Mouse (Mus musculus): ENCODE measurements at regions not wholly inside any gene's neighbourhood (a gene's known extent, or its start where the extent isn't known, plus 50 kb on each side); places are given as distances from the start of the nearest gene placed in this dataset.

DNA sequence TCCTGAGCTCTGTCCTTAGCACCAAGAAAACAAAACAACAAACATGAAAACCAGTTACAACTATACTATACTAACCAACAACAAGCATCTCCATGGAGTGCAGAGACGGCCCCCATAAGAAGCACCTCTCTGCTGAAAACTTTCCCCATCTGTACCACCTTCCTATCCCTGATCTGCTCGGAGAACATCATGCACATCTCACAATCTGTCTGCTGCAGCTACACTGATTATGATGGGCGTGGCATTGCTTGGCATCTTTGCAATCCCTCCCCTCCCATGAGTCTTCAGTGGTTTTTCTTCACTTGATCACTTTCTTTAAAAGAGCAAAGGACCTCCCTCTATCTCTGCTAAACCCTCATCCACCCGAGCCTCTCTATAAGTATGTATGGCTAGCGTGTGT is 55.5 kb upstream of the Lta4h start:
- WGBS = 78% methylated on average over 5 of the region's 5 CpGs
- no peaks in the 10 kb centered on the region for H3K4me1 ChIP-seq (replicated peaks; ENCODE audit: control insufficient read depth, insufficient read depth, low read length)

DNA sequence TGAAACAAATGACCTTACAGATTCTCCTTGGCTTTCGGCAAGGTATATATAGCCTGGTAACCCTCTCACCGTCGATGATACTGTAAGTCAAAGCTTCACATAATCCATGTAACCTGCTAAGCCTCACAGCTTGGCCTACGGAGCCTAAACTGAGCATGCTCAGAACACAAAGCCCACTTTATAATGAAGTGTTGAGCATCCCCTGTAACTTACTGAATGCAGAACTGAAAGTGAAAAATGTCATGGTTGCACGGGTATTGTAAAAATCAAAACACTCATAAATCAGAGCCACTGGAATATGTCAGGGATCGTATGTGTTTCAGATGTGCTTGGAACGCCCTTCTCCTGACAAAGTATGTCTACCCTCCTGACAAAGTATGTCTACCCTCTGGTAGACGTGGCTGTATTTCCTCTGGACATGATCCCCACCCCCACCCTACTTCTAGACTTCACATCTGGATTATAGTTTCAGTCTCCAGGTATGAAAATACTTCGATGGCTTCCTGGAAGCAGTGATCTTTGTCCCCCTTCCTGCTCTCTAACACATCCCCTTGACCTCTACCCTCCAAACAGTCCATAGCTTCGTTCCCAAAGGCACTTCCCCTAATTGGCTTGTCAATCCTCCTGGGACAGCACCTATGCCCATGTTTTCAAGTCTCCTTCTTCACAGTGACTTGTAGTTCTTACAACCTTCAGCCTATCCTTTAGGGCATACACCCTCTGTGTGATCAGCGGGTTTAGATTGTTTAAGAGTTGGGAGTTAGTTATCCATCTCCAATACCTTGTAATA is 54.5 kb upstream of the Lta4h start:
- WGBS = 61% methylated on average over 11 of the region's 11 CpGs
- ATAC-seq (replicated peaks; ENCODE audit: low FRiP score, low TSS enrichment, low read depth) (no peak), DNase-seq (ENCODE audit: low spot score) (no peak)
- H3K4me3 ChIP-seq (ENCODE audit: low read depth, low read length) = no peak overlapping the region
- no peak overlapping the region for H3K4me2 ChIP-seq (ENCODE audit: low read length)
- no peaks in the 10 kb centered on the region for H3K4me1 ChIP-seq (replicated peaks; ENCODE audit: control insufficient read depth, insufficient read depth, low read length)
- H3K27me3 ChIP-seq (replicated peaks; ENCODE audit: control insufficient read depth, insufficient read depth, low read length) = no peaks in the 10 kb centered on the region
- H3K9ac ChIP-seq (ENCODE audit: low read length) = no peak overlapping the region
- H3K9me3 ChIP-seq (ENCODE audit: control insufficient read depth, low read length) = no peaks in the 10 kb centered on the region
- no peak overlapping the region for H3K27ac ChIP-seq (ENCODE audit: low read depth)
- H3K36me3 ChIP-seq (ENCODE audit: control insufficient read depth, insufficient read depth, low read length) = no peaks in the 10 kb centered on the region

More for the DNA sequence above, 55.5 kb upstream of the Lta4h start:
- DNase-seq (ENCODE audit: low spot score) = no peak
- no peak for ATAC-seq (replicated peaks; ENCODE audit: low FRiP score, low TSS enrichment, low read depth)
- Histone ChIP-seq H3K9me3 (ENCODE audit: control insufficient read depth, low read length) (no peaks in the 10 kb centered on the region), H3K4me3 (ENCODE audit: low read depth, low read length) (no peak overlapping the region), H3K4me2 (ENCODE audit: low read length) (no peak overlapping the region), H3K36me3 (ENCODE audit: control insufficient read depth, insufficient read depth, low read length) (no peaks in the 10 kb centered on the region), H3K27me3 (replicated peaks; ENCODE audit: control insufficient read depth, insufficient read depth, low read length) (no peaks in the 10 kb centered on the region), H3K9ac (ENCODE audit: low read length) (no peak overlapping the region), H3K27ac (ENCODE audit: low read depth) (no peak overlapping the region)

- H3K4me3 ChIP-seq (ENCODE audit: low read depth, low read length) = no peak overlapping the region
- H3K36me3 ChIP-seq (ENCODE audit: control insufficient read depth, insufficient read depth, low read length) = no peaks in the 10 kb centered on the region
- no peaks in the 10 kb centered on the region for H3K4me1 ChIP-seq (replicated peaks; ENCODE audit: control insufficient read depth, insufficient read depth, low read length)
- DNase-seq (ENCODE audit: low spot score) = no peak
- no peaks in the 10 kb centered on the region for H3K9me3 ChIP-seq (ENCODE audit: control insufficient read depth, low read length)
- H3K27me3 ChIP-seq (replicated peaks; ENCODE audit: control insufficient read depth, insufficient read depth, low read length) = no peaks in the 10 kb centered on the region
- H3K4me2 ChIP-seq (ENCODE audit: low read length) = no peak overlapping the region
- no peak overlapping the region for H3K27ac ChIP-seq (ENCODE audit: low read depth)
- no peak overlapping the region for H3K9ac ChIP-seq (ENCODE audit: low read length)
- 59% methylated on average over 5 of the region's 5 CpGs for WGBS
- no peak for ATAC-seq (replicated peaks; ENCODE audit: low FRiP score, low TSS enrichment, low read depth)
Measured at GRCm38 (mm10) chr10:93402689-93403509, 50.3 kb upstream of the Lta4h start.

All from intestine, embryonic 14.5 days (tissue).